Mouse (Mus musculus) left cerebral cortex, postnatal 36 days (tissue): ENCODE results near the gene Ano2. TPM values are rescaled to one million over a fixed set of nuclear protein-coding genes. Genes with fewer than 3 reads are reported as not detected.
A peak's percentile ranks its signal among the peaks of the same experiment; 100 is the strongest.

Source experiments
- DNase-seq, 2 experiments: peaks; one replicate each; pipeline ENCODE4 v3.0.0; 2021 to 2022; ENCODE audit warnings: low spot score in 2 of 2, mixed read lengths in 1 of 2
- intact Hi-C: fragments of 180-260 bp; cut with DNase I; formaldehyde crosslinking; loops from one replicate; pipeline ENCODE4 v1.15.1; 2025
- total RNA-seq, 2 experiments: library from RNA; stranded (reverse); gene quantifications; 2 replicates each; pipeline ENCODE4 v1.2.3; 2021

Gene Ano2
- total RNA-seq: 1 to 10 TPM; 2.3 to 5.2 TPM

DNA sequence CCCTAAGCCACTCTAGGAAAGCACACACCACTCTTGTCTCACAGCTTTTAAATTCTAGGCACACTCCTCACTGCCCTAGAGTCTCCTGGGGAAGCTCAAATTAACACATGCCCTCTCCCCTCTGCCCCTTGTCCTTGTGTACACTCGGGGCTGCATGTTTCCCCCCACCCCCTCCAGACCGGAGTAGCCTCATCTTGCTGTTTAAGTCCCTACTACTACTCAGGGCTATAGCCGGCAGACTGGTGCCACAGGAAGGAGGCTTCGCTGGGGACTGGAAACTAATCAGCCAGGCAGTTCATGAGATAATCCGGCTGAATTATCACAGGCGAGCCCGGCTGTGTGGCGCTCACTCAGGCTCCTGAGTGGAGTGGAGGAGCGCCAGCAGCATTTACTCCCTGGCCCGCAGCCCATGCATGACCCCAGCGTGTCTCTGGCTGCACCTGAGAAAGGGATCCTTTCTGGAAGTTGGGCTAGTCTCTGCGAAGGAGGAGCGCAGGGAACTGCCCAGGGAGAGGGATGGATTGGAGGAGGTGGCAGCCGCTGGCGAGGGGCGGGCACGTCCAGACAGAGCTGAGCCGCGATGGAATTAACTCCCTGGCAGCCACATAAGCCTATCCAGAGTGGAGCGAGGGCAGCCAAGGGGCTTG lies at the start of gene Ano2:
Gene Ano2, plus strand, starts transcription at position 363 of the 647 bp plus-strand sequence.
- intact Hi-C loops: no loop called here
- peak in 1 of 2 experiments; percentile 9 for DNase-seq

- intact Hi-C loops: no loop called here
- no peak for DNase-seq
These were observed 49.7 kb upstream of the Ano2 start for GRCm38 (mm10) chr6:125640486-125640885.

DNA sequence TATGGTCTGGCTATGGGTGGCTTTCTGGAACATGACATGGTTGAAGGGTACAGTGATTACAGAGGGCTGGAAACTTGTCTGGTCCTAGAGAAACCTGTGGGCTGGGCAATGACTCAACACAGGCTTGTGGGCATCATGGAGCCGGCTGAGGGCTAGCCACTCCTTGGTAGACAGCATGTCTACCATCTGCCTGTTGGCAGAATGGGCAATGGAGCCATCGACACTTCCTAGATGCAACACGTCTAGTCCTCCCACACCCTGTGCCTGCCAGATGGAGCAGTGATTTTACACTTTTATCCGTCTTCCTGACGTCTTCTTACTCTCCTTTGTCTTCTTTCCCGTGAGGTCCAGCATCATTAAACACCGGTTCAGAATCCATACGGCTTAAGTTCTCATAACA lies 49.1 kb upstream of the Ano2 start:
- intact Hi-C loops: no loop called here
- DNase-seq: peak; percentile 23 to 67

GRCm38 (mm10) chr6:125648964-125649363 lies 41.3 kb upstream of the Ano2 start:
- no peak for DNase-seq
- intact Hi-C loops: no loop called here

DNA sequence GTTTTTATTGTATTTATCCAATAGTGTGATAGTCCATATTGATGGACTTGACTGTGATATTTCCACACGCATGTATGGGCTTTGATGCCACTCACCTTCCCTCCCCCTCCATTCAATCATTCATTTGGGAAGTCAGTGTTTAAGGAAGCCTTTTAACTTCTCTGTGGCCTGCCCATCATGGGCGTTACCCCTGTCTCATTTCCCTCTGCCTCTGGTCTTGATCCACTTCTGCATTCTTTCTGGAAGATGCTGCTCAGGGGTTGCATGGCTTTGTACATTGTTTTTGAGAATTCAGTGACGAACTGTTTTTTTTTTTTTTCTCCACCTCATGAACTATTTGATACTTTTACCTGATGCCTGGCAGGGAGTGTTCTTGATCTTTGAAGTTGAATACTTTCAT lies 38.9 kb upstream of the Ano2 start:
- intact Hi-C loops: no loop called here
- no peak for DNase-seq

DNA sequence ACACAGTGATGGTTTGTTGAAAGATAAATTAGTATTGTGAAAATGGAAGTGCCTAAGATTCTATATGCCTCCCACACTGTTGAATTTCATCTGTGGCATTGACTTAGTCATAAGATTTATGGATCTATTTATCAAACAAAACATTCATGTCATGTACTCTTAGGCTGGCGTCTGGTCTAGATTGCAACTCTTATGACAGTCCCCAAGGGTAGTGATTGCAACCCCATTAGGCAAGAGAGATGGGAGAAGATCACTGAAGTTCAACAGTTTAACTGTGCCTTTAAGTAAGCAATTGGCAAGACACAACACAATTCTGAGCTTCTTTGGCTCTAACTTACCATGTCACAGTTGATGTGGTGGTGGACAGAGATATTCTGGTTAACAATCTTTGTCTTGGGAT lies 36.8 kb upstream of the Ano2 start:
- intact Hi-C loops: no loop called here
- DNase-seq: no peak

GRCm38 (mm10) chr6:125656921-125657320 lies 33.3 kb upstream of the Ano2 start:
- intact Hi-C loops: no loop called here
- DNase-seq: no peak

DNA sequence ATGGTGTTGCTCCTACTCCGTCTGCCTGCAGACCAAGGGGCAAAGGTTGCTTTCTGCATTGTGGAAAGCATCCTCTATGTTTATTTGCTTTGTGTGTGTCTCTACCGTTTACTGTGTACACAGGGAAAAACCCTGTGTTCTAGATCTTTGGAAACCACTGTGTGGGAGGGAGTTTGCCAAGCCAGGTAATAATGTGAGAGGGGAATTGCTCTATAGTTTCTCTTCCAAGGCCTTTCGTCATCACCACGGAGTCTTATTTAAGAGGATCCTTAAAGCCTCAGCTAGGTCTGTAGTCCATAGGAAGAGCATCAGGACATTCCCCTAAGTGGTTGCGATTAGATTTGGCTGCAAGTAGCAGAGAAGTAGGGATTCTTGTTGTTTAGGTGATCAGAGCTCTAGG lies 32.3 kb upstream of the Ano2 start:
- intact Hi-C loops: no loop called here
- DNase-seq: no peak

DNA sequence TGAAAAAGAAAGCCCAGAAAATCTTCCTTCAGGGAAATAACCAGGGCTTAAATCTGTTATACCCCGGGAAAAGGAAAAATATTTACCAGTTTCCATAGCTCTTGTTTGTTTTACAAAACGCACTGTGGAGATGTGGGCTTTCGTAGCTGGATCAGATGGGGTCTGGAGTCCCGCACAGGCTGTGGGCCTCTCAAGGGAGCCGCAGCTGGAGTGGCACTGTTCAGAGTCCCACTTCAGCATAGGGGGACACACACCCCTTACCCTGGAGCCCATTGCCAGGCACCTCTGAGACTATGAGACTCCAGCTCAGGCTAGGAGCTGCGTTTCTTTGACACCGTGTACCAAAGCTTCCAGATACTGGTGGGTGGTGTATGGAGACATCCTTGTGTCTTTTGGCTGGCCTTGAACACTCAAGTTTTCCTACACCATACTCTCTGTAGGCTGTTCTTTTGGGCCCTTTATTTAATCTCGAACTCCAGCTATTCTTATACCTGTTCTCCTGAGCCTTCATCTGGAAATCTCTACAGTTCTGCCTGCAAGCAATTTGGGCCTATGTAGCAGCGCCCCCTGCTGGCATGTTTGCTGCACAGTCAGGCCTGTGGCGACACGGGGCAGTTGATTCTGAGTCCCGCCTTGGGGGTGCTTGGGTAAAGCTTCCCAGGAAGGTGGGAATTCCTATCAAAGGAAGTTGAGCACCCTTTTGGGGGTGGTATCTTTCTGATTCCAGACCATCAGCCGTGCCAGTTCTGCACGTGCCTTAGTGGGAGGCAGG lies 28.9 kb upstream of the Ano2 start:
- peak; percentile 38 to 49 for DNase-seq
- intact Hi-C loops: loop anchor here (5.0 kb wide), 1 partner anchor 39 kb away; no protein-coding TSS in a partner anchor

- intact Hi-C loops: loop anchor here (5.0 kb wide), 1 partner anchor 42 kb away; no protein-coding TSS in a partner anchor
- no peak for DNase-seq
These were observed 26.3 kb upstream of the Ano2 start for GRCm38 (mm10) chr6:125663906-125664305.

GRCm38 (mm10) chr6:125671835-125672234 lies 18.4 kb upstream of the Ano2 start:
- intact Hi-C loops: no loop called here
- no peak for DNase-seq

- DNase-seq: no peak
- intact Hi-C loops: no loop called here
These were observed 11.7 kb upstream of the Ano2 start for GRCm38 (mm10) chr6:125678492-125678891.

DNA sequence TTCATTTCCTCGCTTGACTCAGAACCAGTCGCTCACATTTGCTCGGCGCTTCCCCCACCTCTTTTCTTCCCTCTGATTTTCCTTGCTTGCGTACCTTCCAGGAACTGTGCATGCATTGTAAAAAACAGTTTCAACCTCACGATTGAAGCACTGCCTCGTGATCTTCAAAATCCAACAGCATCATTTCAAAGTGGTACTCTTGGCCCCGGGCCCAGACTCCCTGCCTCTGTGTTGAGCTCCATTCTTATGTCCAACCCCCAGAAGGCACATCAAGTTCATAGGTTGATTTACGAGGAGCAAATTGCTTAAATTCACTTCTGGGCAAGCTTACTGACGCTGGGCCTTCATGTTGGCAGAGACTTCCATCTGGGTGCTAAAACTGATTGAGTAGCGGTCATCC lies 9.6 kb upstream of the Ano2 start:
- intact Hi-C loops: no loop called here
- DNase-seq: no peak

GRCm38 (mm10) chr6:125685420-125685819 lies 4.8 kb upstream of the Ano2 start:
- no peak for DNase-seq
- intact Hi-C loops: no loop called here

GRCm38 (mm10) chr6:125687986-125688385 lies 2.2 kb upstream of the Ano2 start:
- intact Hi-C loops: no loop called here
- no peak for DNase-seq

- no peak for DNase-seq
- intact Hi-C loops: no loop called here
These were observed 10.9 kb downstream of the Ano2 start for GRCm38 (mm10) chr6:125701146-125701545.

DNA sequence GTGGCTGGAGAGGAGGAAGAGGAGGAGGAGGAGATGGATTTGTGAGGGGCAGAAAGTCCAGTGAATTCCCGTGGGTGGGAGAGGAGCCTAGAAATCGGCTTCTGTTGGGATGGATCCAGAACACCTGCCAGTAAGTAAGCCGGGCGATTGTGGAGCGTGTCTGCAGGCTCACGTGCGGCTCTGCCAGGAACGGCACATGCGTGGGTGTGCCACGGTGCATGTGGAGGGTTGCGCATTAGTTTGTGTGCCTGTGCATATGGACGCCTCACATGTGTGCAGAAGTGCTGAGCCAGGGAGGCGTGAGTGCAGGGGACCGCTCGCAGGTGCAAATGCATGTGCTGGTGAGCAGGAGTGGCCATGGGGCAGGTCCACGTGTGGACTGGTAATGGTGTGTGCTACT lies 21.0 kb downstream of the Ano2 start:
- intact Hi-C loops: no loop called here

GRCm38 (mm10) chr6:125726408-125726807 lies 36.2 kb downstream of the Ano2 start:
- DNase-seq: no peak
- intact Hi-C loops: no loop called here

More for the DNA sequence above, 21.0 kb downstream of the Ano2 start:
- DNase-seq: peak; percentile 53 to 64

DNA sequence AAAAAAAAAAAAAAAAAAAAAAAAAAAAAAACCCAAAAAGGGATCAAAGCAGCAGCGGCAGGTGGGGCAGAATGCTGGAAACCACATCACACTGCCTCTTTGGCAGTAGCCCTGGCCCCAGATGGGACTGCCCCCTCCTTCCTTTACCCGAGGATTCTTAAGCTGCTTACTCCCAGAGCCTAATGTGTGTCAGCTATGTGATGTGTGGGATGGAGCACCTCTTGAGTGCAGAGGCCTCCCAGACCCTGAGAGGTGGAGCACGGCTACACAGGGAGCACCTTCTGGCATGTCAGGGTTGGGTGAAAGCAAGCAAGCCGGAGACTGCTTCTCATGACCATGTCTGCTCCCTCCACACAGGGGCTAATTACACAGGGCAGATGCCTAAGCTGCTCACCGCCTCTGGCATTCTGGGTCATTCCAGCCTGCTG lies 37.3 kb downstream of the Ano2 start:
- DNase-seq: no peak
- intact Hi-C loops: no loop called here

- intact Hi-C loops: no loop called here
- no peak for DNase-seq
These were observed 39.3 kb downstream of the Ano2 start for GRCm38 (mm10) chr6:125729471-125729870.

GRCm38 (mm10) chr6:125729986-125730535 lies 39.8 kb downstream of the Ano2 start:
- DNase-seq: no peak
- intact Hi-C loops: no loop called here
